Mouse (Mus musculus) MEL (cell line): ENCODE results near the gene Rnf223. TPM values are rescaled to one million over a fixed set of nuclear protein-coding genes. Genes with fewer than 3 reads are reported as not detected.

Source experiments
- DNase-seq: peaks from one replicate; pipeline ENCODE4 v3.0.0; 2011; ENCODE audit warnings: low read depth, low spot score
- H3K27ac ChIP-seq: 2 replicates; pipeline ENCODE4 v1.5.1; 2012; ENCODE audit warnings: low read depth, mild to moderate bottlenecking, control low read depth, low read length, moderate library complexity; ENCODE audit not compliant: control insufficient read depth
- H3K27me3 ChIP-seq, 2 experiments: fragments of 150-350 bp in 1 of 2; sonication (generic) in 1 of 2; 2 replicates each; pipeline ENCODE4 v1.6.1; 2012; ENCODE audit warnings: low read length in 2 of 2, mild to moderate bottlenecking in 2 of 2, improper control_type of control experiment in 1 of 2, moderate library complexity in 1 of 2; ENCODE audit not compliant: insufficient read depth in 2 of 2, control insufficient read depth in 1 of 2
- H3K36me3 ChIP-seq, 2 experiments: 2 replicates each; pipeline ENCODE4 v1.6.1; 2012 to 2014; ENCODE audit warnings: low read length in 2 of 2, improper control_type of control experiment in 1 of 2, inconsistent platforms in 1 of 2, mild to moderate bottlenecking in 1 of 2; ENCODE audit not compliant: insufficient read depth in 2 of 2, control insufficient read depth in 1 of 2
- H3K4me1 ChIP-seq, 2 experiments: fragments of 150-350 bp in 1 of 2; sonication (generic) in 1 of 2; 2 replicates each; pipeline ENCODE4 v1.6.1; 2012; ENCODE audit warnings: low read length in 2 of 2, improper control_type of control experiment in 1 of 2, mild to moderate bottlenecking in 1 of 2; ENCODE audit not compliant: insufficient read depth in 2 of 2, control insufficient read depth in 1 of 2
- H3K4me3 ChIP-seq, 2 experiments: fragments of 150-350 bp in 1 of 2; sonication (generic) in 1 of 2; 2 replicates each; pipeline ENCODE4 v1.5.1; 2012; ENCODE audit warnings: low read depth in 2 of 2, low read length in 2 of 2, mild to moderate bottlenecking in 2 of 2, moderate library complexity in 2 of 2, control low read depth in 1 of 2, improper control_type of control experiment in 1 of 2; ENCODE audit not compliant: control insufficient read depth in 1 of 2, insufficient read depth in 1 of 2
- H3K79me2 ChIP-seq: 2 replicates; pipeline ENCODE4 v1.6.1; 2012; ENCODE audit warnings: mild to moderate bottlenecking, low read length, moderate library complexity; ENCODE audit not compliant: control insufficient read depth, poor library complexity, insufficient read depth
- H3K9ac ChIP-seq: 2 replicates; pipeline ENCODE4 v1.6.1; 2012; ENCODE audit warnings: low read depth, mild to moderate bottlenecking, control low read depth, low read length, moderate library complexity; ENCODE audit not compliant: control insufficient read depth, poor library complexity, severe bottlenecking
- H3K9me3 ChIP-seq: fragments of 150-350 bp; sonication (generic); replicated peaks from 2 replicates; pipeline ENCODE4 v1.6.1; 2012; ENCODE audit warnings: mild to moderate bottlenecking, low read length, improper control_type of control experiment, moderate library complexity; ENCODE audit not compliant: insufficient read depth
- CHD1 ChIP-seq: IDR thresholded peaks from 2 replicates; pipeline ENCODE4 v1.6.1; 2012; ENCODE audit warnings: low read depth, mild to moderate bottlenecking, inconsistent platforms, low read length, improper control_type of control experiment
- CTCF ChIP-seq, 3 experiments: IDR thresholded peaks in 2 of 3; conservative IDR thresholded peaks in 1 of 3; 2 replicates each; pipeline ENCODE4 v1.5.1; 2011 to 2012; ENCODE audit warnings: low read length in 3 of 3, low read depth in 2 of 3, mild to moderate bottlenecking in 2 of 3, improper control_type of control experiment in 1 of 3, inconsistent platforms in 1 of 3, mixed read lengths in 1 of 3, moderate library complexity in 1 of 3; ENCODE audit not compliant: control insufficient read depth in 1 of 3, insufficient read depth in 1 of 3, poor library complexity in 1 of 3, severe bottlenecking in 1 of 3
- E2F4 ChIP-seq: IDR thresholded peaks from 2 replicates; pipeline ENCODE4 v1.6.1; 2011; ENCODE audit warnings: low read depth, low read length, improper control_type of control experiment, borderline replicate concordance
- ELF1 ChIP-seq: IDR thresholded peaks from 2 replicates; pipeline ENCODE4 v1.6.1; 2014; ENCODE audit warnings: low read depth, mild to moderate bottlenecking, inconsistent platforms, low read length, improper control_type of control experiment, moderate library complexity
- EP300 ChIP-seq, 2 experiments: IDR thresholded peaks; 2 replicates each; pipeline ENCODE4 v1.6.1; 2011; ENCODE audit warnings: improper control_type of control experiment in 2 of 2, low read length in 2 of 2, low read depth in 1 of 2, mild to moderate bottlenecking in 1 of 2
- GABPA ChIP-seq: IDR thresholded peaks from 2 replicates; pipeline ENCODE4 v1.6.1; 2012; ENCODE audit warnings: low read depth, mild to moderate bottlenecking, inconsistent platforms, low read length, improper control_type of control experiment, moderate library complexity
- JUND ChIP-seq: IDR thresholded peaks from 2 replicates; pipeline ENCODE4 v1.6.1; 2011; ENCODE audit warnings: low read depth, mild to moderate bottlenecking, improper control_type of control experiment, low read length
- MAX ChIP-seq: IDR thresholded peaks from 2 replicates; pipeline ENCODE4 v1.6.1; 2011; ENCODE audit warnings: low read length, improper control_type of control experiment
- MAZ ChIP-seq: IDR thresholded peaks from 2 replicates; pipeline ENCODE4 v1.6.1; 2012; ENCODE audit warnings: low read depth, mild to moderate bottlenecking, inconsistent platforms, low read length, improper control_type of control experiment
- MXI1 ChIP-seq: IDR thresholded peaks from 2 replicates; pipeline ENCODE4 v1.6.1; 2011; ENCODE audit warnings: mild to moderate bottlenecking, low read depth, low read length, improper control_type of control experiment
- MYB ChIP-seq: IDR thresholded peaks from 2 replicates; pipeline ENCODE4 v1.6.1; 2011; ENCODE audit warnings: mild to moderate bottlenecking, low read depth, low read length, improper control_type of control experiment
- MYC ChIP-seq: IDR thresholded peaks from 2 replicates; pipeline ENCODE4 v1.6.1; 2011; ENCODE audit warnings: low read depth, mild to moderate bottlenecking, low read length, improper control_type of control experiment, moderate library complexity
- POLR2AphosphoS5 ChIP-seq: IDR thresholded peaks from 2 replicates; pipeline ENCODE4 v1.6.1; 2012; ENCODE audit warnings: low read depth, borderline replicate concordance, mild to moderate bottlenecking, inconsistent platforms, low read length, moderate library complexity, mixed read lengths
- RAD21 ChIP-seq: IDR thresholded peaks from 2 replicates; pipeline ENCODE4 v1.6.1; 2011; ENCODE audit warnings: mild to moderate bottlenecking, low read depth, low read length, improper control_type of control experiment
- RCOR1 ChIP-seq: IDR thresholded peaks from 2 replicates; pipeline ENCODE4 v1.6.1; 2012; ENCODE audit warnings: low read depth, mild to moderate bottlenecking, inconsistent platforms, low read length, improper control_type of control experiment
- TCF12 ChIP-seq: IDR thresholded peaks from 2 replicates; pipeline ENCODE4 v1.6.1; 2014; ENCODE audit warnings: low read depth, mild to moderate bottlenecking, inconsistent platforms, low read length, improper control_type of control experiment, moderate library complexity
- UBTF ChIP-seq: IDR thresholded peaks from 2 replicates; pipeline ENCODE4 v1.6.1; 2012; ENCODE audit warnings: low read depth, mild to moderate bottlenecking, inconsistent platforms, low read length, improper control_type of control experiment, moderate library complexity, borderline replicate concordance; ENCODE audit not compliant: insufficient read depth
- ZKSCAN1 ChIP-seq: IDR thresholded peaks from 2 replicates; pipeline ENCODE4 v1.6.1; 2012; ENCODE audit warnings: low read depth, mild to moderate bottlenecking, inconsistent platforms, low read length, improper control_type of control experiment, moderate library complexity
- ZMIZ1 ChIP-seq: IDR thresholded peaks from 2 replicates; pipeline ENCODE4 v1.6.1; 2012; ENCODE audit warnings: low read depth, mild to moderate bottlenecking, inconsistent platforms, low read length, improper control_type of control experiment, moderate library complexity
- ZNF384 ChIP-seq: IDR thresholded peaks from 2 replicates; pipeline ENCODE4 v1.6.1; 2012; ENCODE audit warnings: low read depth, mild to moderate bottlenecking, inconsistent platforms, low read length, improper control_type of control experiment
- polyA plus RNA-seq, 2 experiments: library from polyadenylated mRNA; stranded (reverse) in 1 of 2; unstranded in 1 of 2; fragments of >175 nt in 1 of 2; fragments of >200 nt in 1 of 2; gene quantifications; 2 replicates each; pipeline versions ENCODE4 v1.2.1 to v1.2.4; 2012; ENCODE audit warnings: low replicate concordance in 2 of 2, low read depth in 1 of 2; ENCODE audit not compliant: insufficient read length in 2 of 2, insufficient read depth in 1 of 2, missing spikeins in 1 of 2
- total RNA-seq: library from RNA; depleted of rRNA; stranded (reverse); fragments of 300-350 nt; gene quantifications from 2 replicates; pipeline ENCODE4 v1.2.3, GENCODE M21; 2012

Rnf223 gene
- total and polyA plus RNA-seq, 3 experiments = 0.65 to 2.5 TPM; not detected in 1

DNA sequence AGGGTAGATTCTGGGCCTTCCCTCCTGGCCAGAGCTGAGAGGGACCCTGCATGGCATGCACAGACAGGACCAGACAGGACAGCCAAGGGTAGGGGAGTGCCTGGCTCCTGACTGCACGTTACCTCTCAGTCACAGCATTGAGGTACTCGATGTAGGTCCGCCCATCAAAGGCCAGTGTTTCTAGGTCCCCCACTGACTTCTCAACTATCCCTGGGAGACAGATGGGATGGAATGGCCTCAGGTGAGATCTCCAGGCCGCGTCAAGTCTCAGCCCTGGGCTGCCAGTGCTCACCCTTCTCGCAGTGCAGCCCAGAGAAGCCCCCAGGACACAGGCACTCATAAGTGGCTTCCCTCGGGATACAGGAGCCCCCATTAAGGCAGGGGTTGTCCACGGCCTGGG is 38.3 kb downstream of the Rnf223 start:
- Histone ChIP-seq H3K9me3 (no peaks in the 10 kb centered on the region), H3K4me3 (no peak overlapping the region), H3K27ac (no peak overlapping the region), H3K4me1 (no peaks in the 10 kb centered on the region), H3K27me3 (no peaks in the 10 kb centered on the region), H3K36me3 (no peaks in the 10 kb centered on the region; a peak in 1 of 4 replicates), H3K9ac (no peak overlapping the region), H3K79me2 (no peaks in the 10 kb centered on the region)
- TF ChIP-seq CTCF (IDR thresholded peaks at IDR 0.05 in 2 of 3, conservative IDR thresholded peaks at IDR 0.05 in 1 of 3; ENCODE audit: control insufficient read depth in 1 of 3, insufficient read depth in 1 of 3, low read depth in 2 of 3, low read length in 3 of 3, poor library complexity in 1 of 3, severe bottlenecking in 1 of 3) (no peak), RAD21 (no peak), ELF1 (no peak), RCOR1 (no peak), E2F4 (no peak), CHD1 (no peak), ZMIZ1 (no peak), UBTF (no peak), JUND (no peak), MAZ (no peak), GABPA (no peak), ZNF384 (no peak), MAX (no peak), EP300 (IDR thresholded peaks at IDR 0.05; ENCODE audit: low read depth in 1 of 2, low read length in 2 of 2) (no peak), TCF12 (no peak), MYC (no peak), POLR2AphosphoS5 (no peak), ZKSCAN1 (no peak)
- DNase-seq = no peak

DNA sequence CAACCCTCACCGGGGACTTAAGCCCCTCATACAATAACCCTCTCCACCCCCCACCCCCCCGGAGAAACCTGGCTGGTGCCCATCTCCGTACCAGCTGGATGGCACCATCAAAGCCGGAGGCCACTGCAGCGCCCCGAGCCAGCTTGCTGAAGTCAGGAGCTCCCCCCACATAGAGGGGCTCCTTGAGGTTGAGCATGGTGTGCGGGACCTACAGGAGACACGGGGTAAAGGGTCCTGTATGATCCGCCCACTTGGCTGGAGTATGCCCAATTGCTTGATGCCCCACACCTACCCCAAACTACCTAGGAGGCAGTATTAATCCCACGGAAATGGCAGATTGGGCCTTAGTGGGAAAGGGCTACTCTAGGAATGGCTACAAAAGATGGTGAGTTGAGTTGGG is 38.8 kb downstream of the Rnf223 start:
- no peak for TF ChIP-seq MAX
- no peak for TF ChIP-seq MXI1
- TF ChIP-seq MYB = no peak
- H3K27me3 ChIP-seq = no peaks in the 10 kb centered on the region
- H3K4me3 ChIP-seq = no peak overlapping the region
- no peaks in the 10 kb centered on the region for H3K4me1 ChIP-seq
- H3K79me2 ChIP-seq = no peaks in the 10 kb centered on the region
- no peaks in the 10 kb centered on the region; a peak in 1 of 4 replicates for H3K36me3 ChIP-seq
- DNase-seq = no peak
- no peaks in the 10 kb centered on the region for H3K9me3 ChIP-seq
- H3K27ac ChIP-seq = no peak overlapping the region
- H3K9ac ChIP-seq = no peak overlapping the region
